Mouse (Mus musculus) R1 (cell line): ENCODE measurements at regions not wholly inside any gene's neighbourhood (a gene's known extent, or its start where the extent isn't known, plus 50 kb on each side); places are given as distances from the start of the nearest gene placed in this dataset.

Experiments used
- DNase-seq: peaks from one replicate; pipeline ENCODE4 v3.0.0-alpha.2; 2018; ENCODE audit warnings: low read depth, low spot score

DNA sequence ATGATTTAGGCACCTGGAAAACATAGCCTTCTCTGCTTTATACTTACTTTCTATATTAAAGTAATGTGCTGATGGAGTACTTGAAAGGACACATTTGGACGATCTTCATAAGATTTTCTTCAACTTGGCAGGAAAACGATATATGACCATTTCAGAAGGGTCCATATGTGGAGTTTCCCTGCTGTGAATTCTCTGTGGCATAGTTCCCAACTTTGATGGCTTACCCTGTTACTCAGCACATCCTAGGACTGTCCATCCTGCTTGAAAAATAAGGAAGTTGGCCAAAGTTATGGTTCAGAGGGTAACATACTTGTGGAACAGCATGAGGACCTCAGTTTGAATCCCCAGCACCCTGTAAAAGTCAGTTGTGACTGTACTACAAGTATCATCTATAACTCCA, 109.2 kb upstream of the Pbx1 start:
- no peak for DNase-seq

GRCm38 (mm10) chr1:168518087-168518486, 86.0 kb upstream of the Pbx1 start:
- no peak for DNase-seq

DNA sequence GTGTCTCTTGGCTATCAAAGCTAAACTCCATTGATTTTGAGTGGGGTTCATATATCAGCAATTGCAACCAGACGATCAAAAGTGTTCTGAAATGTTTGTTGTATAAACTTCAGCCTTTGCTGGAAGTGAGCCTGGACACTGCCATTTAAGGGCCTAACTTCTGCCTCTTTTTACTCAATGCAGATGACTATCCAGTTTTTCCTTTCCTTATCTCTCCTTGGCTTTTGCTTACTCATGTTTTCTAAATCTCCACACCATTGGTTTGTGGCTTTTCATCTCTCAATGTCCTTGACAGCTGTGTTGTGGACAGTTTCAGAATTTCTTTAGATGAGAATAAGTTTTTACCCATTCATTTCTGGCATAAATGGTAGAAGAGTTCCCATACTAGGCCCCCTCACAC, 74.3 kb upstream of the Pbx1 start:
- no peak for DNase-seq

DNA sequence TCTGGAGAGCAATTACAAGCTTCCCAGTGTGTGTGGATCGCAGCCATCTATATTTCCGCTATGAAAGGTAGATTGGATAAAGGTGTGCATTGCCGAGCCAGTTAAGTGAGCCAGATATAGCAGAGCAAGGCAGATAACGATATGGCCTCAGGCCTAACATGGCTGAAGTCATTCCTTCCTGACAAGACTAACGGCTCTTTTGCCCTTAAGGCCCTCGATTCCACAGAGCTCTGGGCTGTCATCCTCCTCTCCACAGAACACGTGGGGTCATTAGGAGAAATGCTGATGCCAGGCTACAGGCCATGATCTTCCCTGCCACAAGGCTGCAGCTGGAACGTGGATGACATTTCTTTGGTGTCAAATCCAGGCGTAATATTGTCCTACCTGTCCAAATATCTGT, 72.7 kb upstream of the Pbx1 start:
- no peak for DNase-seq

GRCm38 (mm10) chr1:168502266-168502665, 70.2 kb upstream of the Pbx1 start:
- no peak for DNase-seq

DNA sequence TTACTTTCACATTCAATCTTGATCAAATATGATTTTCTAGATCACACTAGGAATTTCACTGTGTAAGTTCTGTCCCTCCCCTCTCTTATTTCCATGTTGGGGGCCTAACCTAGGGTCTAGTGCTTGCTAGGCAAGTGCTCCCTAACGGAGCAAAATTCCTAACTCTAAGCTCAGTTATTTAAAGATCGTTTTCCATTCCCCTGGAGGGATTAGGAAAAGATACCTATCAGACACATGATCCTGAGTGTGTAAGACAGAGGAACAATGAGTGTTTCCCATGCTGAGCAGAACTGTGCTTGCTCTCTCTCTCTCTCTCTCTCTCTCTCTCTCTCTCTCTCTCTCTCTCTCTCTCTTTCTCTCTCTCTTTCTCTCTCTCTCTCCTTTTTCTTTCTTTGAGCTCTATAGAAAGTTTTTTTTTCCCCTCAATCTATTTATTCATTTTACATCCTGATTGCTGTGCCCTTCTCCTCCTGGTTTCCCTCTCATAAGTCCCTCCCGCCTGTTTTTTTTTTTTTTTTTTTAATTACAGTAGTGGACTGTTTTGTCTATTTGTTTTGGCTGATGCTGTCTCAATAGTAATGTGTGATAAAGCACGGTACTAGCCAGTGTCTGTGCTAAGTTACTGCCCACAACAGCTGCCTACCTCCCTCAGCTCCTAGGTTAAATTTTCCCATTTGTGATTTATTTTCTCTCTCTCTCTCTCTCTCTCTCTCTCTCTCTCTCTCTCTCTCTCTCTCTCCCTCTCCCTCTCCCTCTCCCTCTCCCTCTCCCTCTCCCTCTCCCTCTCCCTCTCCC, 69.5 kb upstream of the Pbx1 start:
- DNase-seq, result no peak

- DNase-seq, result no peak
These were observed 65.7 kb upstream of the Pbx1 start for GRCm38 (mm10) chr1:168497801-168498200.

DNA sequence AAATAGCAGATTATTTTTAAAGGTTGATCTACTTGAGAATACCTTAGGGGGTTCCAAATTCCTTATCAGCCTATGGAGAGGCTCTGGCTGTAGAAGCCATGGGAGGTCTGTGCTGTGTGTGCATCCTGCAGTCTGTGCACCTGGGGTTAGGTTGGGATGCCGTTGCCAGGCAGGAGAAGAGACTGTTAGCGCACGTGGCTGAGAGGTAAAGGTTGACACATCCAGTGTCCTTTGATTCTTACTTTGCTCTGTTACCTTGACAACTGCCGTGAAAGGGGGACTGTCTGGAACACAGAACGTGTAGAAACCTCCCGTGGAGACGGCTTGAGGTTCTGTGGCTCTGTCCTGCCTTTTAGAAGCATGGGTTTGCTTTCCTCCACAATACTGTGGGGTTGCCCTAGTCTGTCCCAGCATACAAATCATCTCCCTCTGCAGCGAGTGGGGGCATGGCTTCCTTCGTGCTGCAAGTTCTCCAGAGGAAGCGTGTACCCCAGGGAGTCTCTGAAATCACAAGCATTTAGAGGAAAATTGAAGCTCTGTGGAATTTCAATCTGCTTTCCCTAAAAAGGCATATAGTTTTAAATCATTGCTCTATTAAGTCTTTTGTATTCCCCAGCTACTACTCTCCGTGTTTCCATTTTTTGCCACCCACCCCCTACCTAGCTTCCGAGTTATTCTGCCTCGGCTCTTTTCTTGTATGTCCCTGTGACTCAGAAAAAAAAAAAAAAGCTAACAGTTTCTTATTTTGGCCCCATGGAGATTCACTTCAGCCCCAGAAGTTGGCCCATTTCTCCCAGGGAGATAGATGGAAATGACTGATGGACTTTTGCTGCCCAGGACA, 63.8 kb upstream of the Pbx1 start:
- peak; percentile 31 for DNase-seq

DNA sequence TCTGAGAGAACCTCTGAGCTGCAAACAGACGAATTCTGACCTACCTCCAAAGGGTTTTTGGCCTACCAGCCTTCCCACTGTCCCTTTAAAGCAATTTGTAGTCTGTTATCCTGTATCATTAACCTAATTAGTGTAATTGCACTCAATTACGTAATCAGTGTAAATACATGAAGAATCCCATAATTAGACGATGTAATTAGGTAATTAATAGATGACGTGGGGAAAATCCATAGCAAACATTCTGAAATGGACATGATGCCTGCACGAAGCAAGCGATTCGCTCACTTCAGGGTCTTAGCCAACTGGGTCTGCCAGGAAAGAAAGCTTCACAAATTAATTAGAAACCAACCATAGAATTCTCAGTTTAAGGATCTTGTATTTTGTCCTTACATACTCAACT, 55.4 kb upstream of the Pbx1 start:
- no peak for DNase-seq

DNA sequence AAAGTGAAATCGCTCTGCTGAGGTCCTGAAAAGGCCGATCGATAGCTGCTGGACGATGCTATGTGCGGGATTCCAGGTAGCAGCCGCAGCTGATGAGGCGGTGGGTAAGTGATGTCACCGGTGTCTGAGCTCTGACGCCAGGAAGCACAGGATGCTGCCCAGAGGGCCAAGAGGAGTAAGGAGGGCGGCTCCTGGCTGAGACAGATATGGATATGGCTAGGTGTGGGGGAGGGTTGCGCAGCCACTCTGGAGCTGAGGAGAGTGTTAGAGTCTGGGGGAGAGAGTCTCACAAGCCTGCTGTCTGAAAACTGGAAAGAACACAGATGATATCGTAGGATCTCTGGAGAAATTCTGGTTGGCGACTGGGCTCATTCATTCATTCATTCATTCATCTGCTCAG, 51.6 kb upstream of the Pbx1 start:
- no peak for DNase-seq
